Mouse (Mus musculus): Measurements from ENCODE around the gene Prkce.

- TF ChIP-seq POLR2AphosphoS2 (IDR thresholded peaks at IDR 0.05; ENCODE audit: insufficient read length, low read depth) = no peak
- TF ChIP-seq POLR2A (IDR thresholded peaks at IDR 0.05; ENCODE audit: insufficient read length, low read depth) = no peak
- TF ChIP-seq CEBPB (IDR thresholded peaks at IDR 0.05; ENCODE audit: insufficient read depth, poor library complexity, severe bottlenecking) = no peak
- TF ChIP-seq MYOG (IDR thresholded peaks at IDR 0.05; ENCODE audit: control insufficient read depth in 1 of 3, insufficient read depth in 1 of 3, insufficient read length in 2 of 3, low read depth in 2 of 3) = no peak
- TF ChIP-seq TCF12 (IDR thresholded peaks at IDR 0.05; ENCODE audit: insufficient read depth, poor library complexity, severe bottlenecking) = no peak
Measured at GRCm38 (mm10) chr17:86243109-86243527, 75.5 kb downstream of the Prkce start.
